Mouse (Mus musculus): ENCODE data around the gene Pex6. TPM values are rescaled to one million over a fixed set of nuclear protein-coding genes. Genes with fewer than 3 reads are reported as not detected.

Gene Pex6
- polyA plus RNA-seq, 1 experiment from 2014 or later, result 18.5 TPM

GRCm38 (mm10) chr17:46698515-46698914, 12.7 kb upstream of the Pex6 start:
- no peaks in the 10 kb centered on the region for H3K36me3 ChIP-seq (ENCODE audit: insufficient read depth, low read length)

DNA sequence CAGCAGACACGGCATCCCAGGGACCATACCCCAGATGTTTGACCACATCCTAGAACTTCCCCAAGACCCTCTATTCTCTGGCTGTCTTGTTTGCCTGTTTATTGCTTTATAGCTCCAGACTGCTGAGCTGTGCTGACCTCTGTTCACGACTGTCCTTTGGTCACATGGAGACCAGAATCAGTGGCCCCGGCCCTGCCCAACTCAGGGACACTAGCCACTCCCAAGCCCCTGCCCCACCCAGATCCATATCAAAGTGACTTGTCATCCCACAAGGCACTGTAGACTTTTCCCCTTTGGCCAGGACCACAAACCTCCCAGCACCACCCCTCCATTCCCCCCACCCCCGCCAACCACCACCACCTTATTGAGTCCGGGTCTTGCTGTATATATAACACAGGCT, 12.0 kb upstream of the Pex6 start:
- Histone ChIP-seq H3K4me2 (replicated peaks; ENCODE audit: low read depth, low read length) (no peak overlapping the region), H3K4me3 (ENCODE audit: low read depth, low read length) (no peak overlapping the region), H3K4me1 (ENCODE audit: insufficient read depth, low read depth, low read length) (peaks cover 7% of the 10 kb centered on the region; the same call in 1 of the 2 replicates), H3K9ac (replicated peaks; ENCODE audit: low read depth) (no peak overlapping the region), H3K27me3 (replicated peaks; ENCODE audit: insufficient read depth, low read length) (no peaks in the 10 kb centered on the region), H3K27ac (ENCODE audit: low read length) (no peak overlapping the region), H3K36me3 (ENCODE audit: insufficient read depth, low read length) (no peaks in the 10 kb centered on the region), H3K9me3 (ENCODE audit: low read length) (no peaks in the 10 kb centered on the region)
- no peak for ATAC-seq
- DNase-seq (ENCODE audit: low spot score), result no peak
- TF ChIP-seq CTCF (IDR thresholded peaks at IDR 0.05) (no peak), EP300 (IDR thresholded peaks at IDR 0.05) (no peak)
- 84% methylated on average over 5 of the region's 5 CpGs for WGBS

More at GRCm38 (mm10) chr17:46698515-46698914, 12.7 kb upstream of the Pex6 start:
- Histone ChIP-seq H3K27me3 (replicated peaks; ENCODE audit: insufficient read depth, low read length) (no peaks in the 10 kb centered on the region), H3K4me3 (ENCODE audit: low read depth, low read length) (no peak overlapping the region), H3K27ac (ENCODE audit: low read length) (no peak overlapping the region), H3K4me2 (replicated peaks; ENCODE audit: low read depth, low read length) (no peak overlapping the region), H3K4me1 (ENCODE audit: insufficient read depth, low read depth, low read length) (peaks cover 7% of the 10 kb centered on the region; the same call in 1 of the 2 replicates), H3K9me3 (ENCODE audit: low read length) (no peaks in the 10 kb centered on the region), H3K9ac (replicated peaks; ENCODE audit: low read depth) (no peak overlapping the region; the same call in 1 of the 2 replicates)
- DNase-seq (ENCODE audit: low spot score) (no peak), ATAC-seq (no peak)
- TF ChIP-seq EP300 (IDR thresholded peaks at IDR 0.05) (no peak), CTCF (IDR thresholded peaks at IDR 0.05) (no peak)
- 82% methylated on average over 6 of the region's 6 CpGs for WGBS

DNA sequence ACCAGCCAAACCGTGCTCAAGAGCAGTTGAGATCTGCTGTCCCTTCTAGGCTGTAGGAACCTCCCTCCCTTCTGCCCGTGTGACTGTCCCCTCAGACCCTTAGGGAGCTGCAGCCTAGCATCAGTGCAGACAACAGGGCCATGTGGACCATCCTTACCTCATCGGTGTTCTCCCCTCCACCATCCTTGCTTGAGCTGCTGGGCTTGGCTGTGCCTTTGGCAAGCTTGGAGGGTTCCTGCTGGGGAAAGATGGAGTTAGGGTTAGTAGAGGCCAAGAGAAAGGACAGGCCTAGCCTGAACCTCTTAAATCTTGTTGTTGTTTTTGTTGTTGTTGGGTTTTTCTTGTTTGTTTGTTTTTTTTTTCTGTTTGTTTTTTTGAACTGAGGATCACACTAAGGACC, 11.4 kb upstream of the Pex6 start:
- 77% methylated on average over 3 of the region's 3 CpGs for WGBS
- ATAC-seq, result no peak
- H3K27ac ChIP-seq (ENCODE audit: low read length), result no peak overlapping the region
- no peak overlapping the region for H3K4me3 ChIP-seq (ENCODE audit: low read depth, low read length)
- no peak overlapping the region for H3K9ac ChIP-seq (replicated peaks; ENCODE audit: low read depth)
- peaks cover 7% of the 10 kb centered on the region; the same call in 1 of the 2 replicates for H3K4me1 ChIP-seq (ENCODE audit: insufficient read depth, low read depth, low read length)
- TF ChIP-seq EP300 (IDR thresholded peaks at IDR 0.05) (no peak), CTCF (IDR thresholded peaks at IDR 0.05) (no peak)
- H3K27me3 ChIP-seq (replicated peaks; ENCODE audit: insufficient read depth, low read length), result no peaks in the 10 kb centered on the region
- no peak overlapping the region for H3K4me2 ChIP-seq (replicated peaks; ENCODE audit: low read depth, low read length)
- no peaks in the 10 kb centered on the region for H3K9me3 ChIP-seq (ENCODE audit: low read length)
- no peaks in the 10 kb centered on the region for H3K36me3 ChIP-seq (ENCODE audit: insufficient read depth, low read length)
- DNase-seq (ENCODE audit: low spot score), result no peak

DNA sequence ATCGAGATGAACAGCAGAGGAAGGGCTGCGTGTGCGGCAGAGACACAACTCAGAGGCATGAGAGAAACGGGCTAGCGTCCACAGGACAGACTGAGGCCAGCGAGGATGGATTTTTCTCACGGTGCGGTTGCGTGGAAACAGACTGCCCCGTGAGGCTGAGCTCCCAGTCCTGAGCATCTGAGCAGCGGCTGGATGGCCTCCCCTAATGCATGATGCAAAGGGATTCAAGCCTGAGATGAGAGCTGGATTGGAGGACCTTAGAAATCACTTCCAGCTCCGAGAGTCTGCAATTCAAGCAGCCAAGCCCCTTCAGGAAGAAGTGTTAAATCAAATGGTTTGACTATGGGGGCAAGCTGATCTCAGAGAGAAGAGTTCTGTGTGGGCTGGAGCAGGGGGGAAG, 9.8 kb upstream of the Pex6 start:
- Histone ChIP-seq H3K9me3 (ENCODE audit: low read length) (no peaks in the 10 kb centered on the region), H3K4me2 (replicated peaks; ENCODE audit: low read depth, low read length) (no peak overlapping the region), H3K27me3 (replicated peaks; ENCODE audit: insufficient read depth, low read length) (no peaks in the 10 kb centered on the region), H3K27ac (ENCODE audit: low read length) (no peak overlapping the region), H3K4me1 (ENCODE audit: insufficient read depth, low read depth, low read length) (peaks cover 10% of the 10 kb centered on the region; the same call in 1 of the 2 replicates), H3K4me3 (ENCODE audit: low read depth, low read length) (no peak overlapping the region), H3K9ac (replicated peaks; ENCODE audit: low read depth) (no peak overlapping the region), H3K36me3 (ENCODE audit: insufficient read depth, low read length) (no peaks in the 10 kb centered on the region)
- WGBS, result 75% methylated on average over 12 of the region's 12 CpGs
- ATAC-seq, result no peak
- DNase-seq (ENCODE audit: low spot score), result no peak
- TF ChIP-seq EP300 (IDR thresholded peaks at IDR 0.05) (no peak), CTCF (IDR thresholded peaks at IDR 0.05) (no peak)

DNA sequence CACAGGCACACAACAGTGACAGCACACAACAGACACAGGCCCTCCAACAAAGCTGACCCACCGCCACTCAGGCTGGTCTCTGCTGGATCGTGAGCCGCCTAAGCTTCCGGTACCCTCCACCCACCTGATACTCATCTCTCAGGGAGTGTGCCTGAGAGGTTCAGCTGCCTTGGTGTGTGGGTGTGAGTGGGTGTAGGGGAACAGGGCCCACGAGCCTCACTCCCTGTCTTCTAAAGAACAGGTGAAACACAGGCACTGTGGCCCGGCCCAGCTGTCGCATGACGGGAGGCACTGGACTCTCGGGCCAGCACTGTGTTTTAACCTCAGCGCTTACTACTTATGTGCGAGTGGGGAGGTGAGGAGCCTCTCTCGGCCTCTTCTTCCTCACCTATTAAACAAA, 9.2 kb upstream of the Pex6 start:
- Histone ChIP-seq H3K27ac (ENCODE audit: low read length) (no peak overlapping the region), H3K27me3 (replicated peaks; ENCODE audit: insufficient read depth, low read length) (no peaks in the 10 kb centered on the region), H3K4me1 (ENCODE audit: insufficient read depth, low read depth, low read length) (peaks cover 10% of the 10 kb centered on the region; the same call in 1 of the 2 replicates), H3K4me2 (replicated peaks; ENCODE audit: low read depth, low read length) (no peak overlapping the region), H3K4me3 (ENCODE audit: low read depth, low read length) (no peak overlapping the region), H3K9ac (replicated peaks; ENCODE audit: low read depth) (no peak overlapping the region), H3K36me3 (ENCODE audit: insufficient read depth, low read length) (no peaks in the 10 kb centered on the region), H3K9me3 (ENCODE audit: low read length) (no peaks in the 10 kb centered on the region)
- no peak for DNase-seq (ENCODE audit: low spot score)
- no peak for TF ChIP-seq EP300 (IDR thresholded peaks at IDR 0.05)
- no peak for TF ChIP-seq CTCF (IDR thresholded peaks at IDR 0.05)
- no peak for ATAC-seq
- WGBS, result 76% methylated on average over 12 of the region's 12 CpGs

GRCm38 (mm10) chr17:46702506-46702905, 8.8 kb upstream of the Pex6 start:
- ATAC-seq (no peak), DNase-seq (ENCODE audit: low spot score) (no peak)
- H3K4me2 ChIP-seq (replicated peaks; ENCODE audit: low read depth, low read length), result no peak overlapping the region
- 0 out of 2 replicates have a peak overlapping the region, but pooled peaks have one; percentile 16 for H3K9ac ChIP-seq (replicated peaks; ENCODE audit: low read depth)
- no peak overlapping the region for H3K4me3 ChIP-seq (ENCODE audit: low read depth, low read length)
- 87% methylated on average over 5 of the region's 5 CpGs for WGBS
- H3K27ac ChIP-seq (ENCODE audit: low read length), result no peak overlapping the region
- H3K36me3 ChIP-seq (ENCODE audit: insufficient read depth, low read length), result no peaks in the 10 kb centered on the region
- peaks cover 10% of the 10 kb centered on the region; the same call in 1 of the 2 replicates for H3K4me1 ChIP-seq (ENCODE audit: insufficient read depth, low read depth, low read length)
- TF ChIP-seq CTCF (IDR thresholded peaks at IDR 0.05) (no peak), EP300 (IDR thresholded peaks at IDR 0.05) (no peak)
- no peaks in the 10 kb centered on the region for H3K9me3 ChIP-seq (ENCODE audit: low read length)
- H3K27me3 ChIP-seq (replicated peaks; ENCODE audit: insufficient read depth, low read length), result no peaks in the 10 kb centered on the region

All from lung, postnatal 0 days (tissue).